Mouse (Mus musculus): Measurements from ENCODE around the gene Slc39a3. TPM values are rescaled to one million over a fixed set of nuclear protein-coding genes. Genes with fewer than 3 reads are reported as not detected.
"Not testable (repeated sequence)": the region's sequence is repeated elsewhere in the genome, so short reads cannot be mapped to it uniquely, and the experiment has no call there.

Gene Slc39a3
- total and polyA plus RNA-seq, 2 experiments: 6.1 to 14.1 TPM

- 62% methylated on average over 4 of the region's 4 CpGs for WGBS
- Histone ChIP-seq H3K27me3 (ENCODE audit: control insufficient read depth, insufficient read depth, low read length) (no peaks in the 10 kb centered on the region), H3K4me3 (ENCODE audit: insufficient read depth, low read depth, low read length) (no peak overlapping the region), H3K36me3 (ENCODE audit: control insufficient read depth, insufficient read depth, low read length) (no peaks in the 10 kb centered on the region), H3K4me1 (ENCODE audit: control insufficient read depth, insufficient read depth, low read length) (peaks cover 16% of the 10 kb centered on the region), H3K27ac (replicated peaks; ENCODE audit: insufficient read depth, low read depth, low read length) (no peak overlapping the region), H3K79me2 (ENCODE audit: control insufficient read depth, insufficient read depth, low read length) (peaks cover 19% of the 10 kb centered on the region; the same call in 1 of the 2 replicates), H3K9ac (ENCODE audit: low read depth, low read length) (no peak overlapping the region)
- no peak for DNase-seq (ENCODE audit: extremely low read depth, low read depth, low spot score)
- TF ChIP-seq CTCF (IDR thresholded peaks at IDR 0.05; ENCODE audit: low read depth, low read length): no peak
- no peak for TF ChIP-seq POLR2A (IDR thresholded peaks at IDR 0.05; ENCODE audit: extremely low read depth, insufficient read depth, low read length)
Observed at GRCm38 (mm10) chr10:81062710-81063109, 25.5 kb upstream of the Slc39a3 start.

DNA sequence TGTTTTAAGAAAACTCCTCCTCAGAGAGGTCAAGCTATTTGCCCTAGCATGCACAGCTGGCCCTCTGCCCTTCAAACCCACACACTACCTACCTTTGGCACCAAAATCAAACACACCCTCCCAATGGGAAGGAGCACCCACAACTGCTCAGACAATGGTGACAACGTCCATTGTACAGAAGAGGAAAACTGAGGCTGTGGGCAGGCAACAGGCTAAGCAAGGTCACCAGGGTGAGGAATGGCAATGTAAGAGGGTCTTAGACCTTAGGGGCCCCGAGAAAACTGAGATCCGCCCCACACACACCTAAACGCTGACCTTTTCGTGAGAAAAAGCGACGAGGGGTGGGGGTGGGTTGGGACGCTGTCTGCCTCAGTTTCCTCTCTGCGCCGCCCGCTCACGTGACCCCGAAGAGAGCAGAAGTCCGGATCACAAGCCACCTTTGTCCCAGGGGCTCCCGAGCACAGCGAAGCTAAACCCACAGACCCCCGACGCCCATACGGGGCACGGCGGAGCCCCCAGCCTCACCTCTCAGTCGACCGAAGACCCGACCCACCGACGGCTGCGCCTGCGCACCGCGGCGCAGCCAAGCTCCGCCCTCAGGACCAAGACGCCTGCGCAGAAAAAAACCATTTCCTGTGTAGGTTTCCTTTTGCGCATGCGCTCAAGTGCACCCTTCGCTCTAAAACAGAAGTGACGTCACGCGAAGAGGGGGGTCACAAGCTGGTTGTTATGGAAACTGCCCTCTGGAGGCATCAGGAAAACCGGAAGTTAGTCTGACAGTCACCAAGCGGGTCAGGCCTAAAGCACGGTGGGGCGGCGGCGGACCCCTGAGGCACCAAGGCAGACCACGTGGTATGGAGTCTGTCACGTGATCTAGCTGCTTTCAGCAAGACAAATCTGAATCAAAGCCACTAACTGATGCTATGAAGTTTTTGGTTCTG is 22.6 kb upstream of the Slc39a3 start, which contains the start of gene Sgta:
Gene Sgta (minus strand): TSS at position 579 of the 941 bp plus-strand sequence.
- peak; percentile 96 for DNase-seq (ENCODE audit: extremely low read depth, low read depth, low spot score)
- H3K27me3 ChIP-seq (ENCODE audit: control insufficient read depth, insufficient read depth, low read length): no peaks in the 10 kb centered on the region
- peak within 1 kb of the TSS; percentile 75 for H3K27ac ChIP-seq (replicated peaks; ENCODE audit: insufficient read depth, low read depth, low read length)
- WGBS: under 1% methylated on average over 48 of the region's 48 CpGs
- peak within 1 kb of the TSS; percentile 90 for H3K9ac ChIP-seq (ENCODE audit: low read depth, low read length)
- peaks cover 45% of the 10 kb centered on the region for H3K79me2 ChIP-seq (ENCODE audit: control insufficient read depth, insufficient read depth, low read length)
- TF ChIP-seq POLR2A (IDR thresholded peaks at IDR 0.05; ENCODE audit: extremely low read depth, insufficient read depth, low read length): peak; percentile 75; the same call in 1 of the 2 replicates
- TF ChIP-seq CTCF (IDR thresholded peaks at IDR 0.05; ENCODE audit: low read depth, low read length): no peak
- no peaks in the 10 kb centered on the region for H3K36me3 ChIP-seq (ENCODE audit: control insufficient read depth, insufficient read depth, low read length)
- peak within 1 kb of the TSS; percentile 92 for H3K4me3 ChIP-seq (ENCODE audit: insufficient read depth, low read depth, low read length)
- peaks cover 21% of the 10 kb centered on the region for H3K4me1 ChIP-seq (ENCODE audit: control insufficient read depth, insufficient read depth, low read length)

DNA sequence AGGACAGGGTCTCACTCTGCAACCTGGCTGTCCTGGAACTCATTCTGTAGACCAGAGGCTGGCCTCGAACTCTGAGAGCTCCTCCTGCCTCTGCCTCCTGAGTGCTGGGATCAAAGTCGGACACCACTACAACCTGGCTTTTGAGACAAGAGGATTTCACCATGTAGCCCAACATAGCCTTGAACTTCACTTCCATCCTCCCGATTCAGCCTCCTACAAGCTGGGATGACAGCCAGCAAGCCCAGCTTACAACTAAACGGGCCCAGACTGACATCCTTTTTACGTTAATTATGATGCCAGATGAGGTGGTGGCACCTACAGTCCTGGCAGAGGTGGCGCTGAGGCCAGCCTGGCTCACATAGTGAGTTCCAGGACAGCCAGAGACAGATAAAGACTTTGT is 21.7 kb upstream of the Slc39a3 start:
- no peaks in the 10 kb centered on the region for H3K27me3 ChIP-seq (ENCODE audit: control insufficient read depth, insufficient read depth, low read length)
- no peak overlapping the region for H3K27ac ChIP-seq (replicated peaks; ENCODE audit: insufficient read depth, low read depth, low read length)
- no peaks in the 10 kb centered on the region for H3K36me3 ChIP-seq (ENCODE audit: control insufficient read depth, insufficient read depth, low read length)
- TF ChIP-seq POLR2A (IDR thresholded peaks at IDR 0.05; ENCODE audit: extremely low read depth, insufficient read depth, low read length) (no peak), CTCF (IDR thresholded peaks at IDR 0.05; ENCODE audit: low read depth, low read length) (no peak)
- H3K79me2 ChIP-seq (ENCODE audit: control insufficient read depth, insufficient read depth, low read length): peaks cover 49% of the 10 kb centered on the region
- WGBS: 25% methylated on average over 6 of the region's 6 CpGs
- peaks cover 21% of the 10 kb centered on the region for H3K4me1 ChIP-seq (ENCODE audit: control insufficient read depth, insufficient read depth, low read length)
- peak; percentile 74 for DNase-seq (ENCODE audit: extremely low read depth, low read depth, low spot score)
- H3K9ac ChIP-seq (ENCODE audit: low read depth, low read length): no peak overlapping the region
- H3K4me3 ChIP-seq (ENCODE audit: insufficient read depth, low read depth, low read length): no peak overlapping the region

DNA sequence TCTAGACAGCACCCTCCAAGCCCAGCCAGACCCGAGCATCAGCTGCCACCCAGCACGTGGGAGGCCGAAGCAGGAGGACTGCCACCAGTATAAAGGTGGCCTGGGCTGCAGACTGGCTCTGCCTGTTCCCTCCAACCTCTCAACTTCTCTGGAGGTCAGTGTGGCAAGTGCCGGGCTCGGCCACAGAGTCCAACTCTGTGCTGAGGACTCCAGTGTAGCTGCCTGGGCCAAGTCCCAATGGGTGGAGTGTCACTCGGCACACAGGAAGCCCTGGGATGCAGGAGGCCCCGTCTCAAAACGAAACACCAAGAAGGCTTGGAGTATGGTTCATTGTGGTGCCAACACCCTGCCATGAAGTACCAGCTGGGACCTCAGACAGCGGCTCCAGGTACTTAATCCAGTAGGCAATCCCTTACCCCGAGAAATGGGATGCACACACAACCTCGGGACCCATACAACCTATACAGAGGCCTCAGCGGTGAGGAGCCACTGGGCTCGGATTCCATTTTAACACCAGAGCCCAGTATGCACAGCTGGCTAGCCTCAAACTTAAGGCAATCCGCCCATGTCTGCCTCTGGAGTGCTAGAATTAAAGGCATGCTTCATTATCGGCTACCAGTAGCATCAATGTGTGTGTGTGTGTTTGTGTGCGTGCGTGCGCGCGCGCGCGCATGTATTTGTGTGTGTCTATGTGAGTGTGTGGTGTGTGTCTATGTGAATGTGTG is 20.3 kb upstream of the Slc39a3 start:
- WGBS: 69% methylated on average over 23 of the region's 23 CpGs
- H3K4me1 ChIP-seq (ENCODE audit: control insufficient read depth, insufficient read depth, low read length): peaks cover 21% of the 10 kb centered on the region
- peaks cover 49% of the 10 kb centered on the region for H3K79me2 ChIP-seq (ENCODE audit: control insufficient read depth, insufficient read depth, low read length)
- H3K27ac ChIP-seq (replicated peaks; ENCODE audit: insufficient read depth, low read depth, low read length): no peak overlapping the region
- no peak overlapping the region for H3K4me3 ChIP-seq (ENCODE audit: insufficient read depth, low read depth, low read length)
- H3K9ac ChIP-seq (ENCODE audit: low read depth, low read length): no peak overlapping the region
- no peaks in the 10 kb centered on the region for H3K27me3 ChIP-seq (ENCODE audit: control insufficient read depth, insufficient read depth, low read length)
- H3K36me3 ChIP-seq (ENCODE audit: control insufficient read depth, insufficient read depth, low read length): no peaks in the 10 kb centered on the region
- peak; percentile 72 for DNase-seq (ENCODE audit: extremely low read depth, low read depth, low spot score)
- TF ChIP-seq POLR2A (IDR thresholded peaks at IDR 0.05; ENCODE audit: extremely low read depth, insufficient read depth, low read length): no peak
- TF ChIP-seq CTCF (IDR thresholded peaks at IDR 0.05; ENCODE audit: low read depth, low read length): no peak

GRCm38 (mm10) chr10:81055802-81056340 is 18.6 kb upstream of the Slc39a3 start:
- H3K4me3 ChIP-seq (ENCODE audit: insufficient read depth, low read depth, low read length); DNase-seq (ENCODE audit: extremely low read depth, low read depth, low spot score); H3K9ac ChIP-seq (ENCODE audit: low read depth, low read length); H3K27ac ChIP-seq (replicated peaks; ENCODE audit: insufficient read depth, low read depth, low read length); H3K27me3 ChIP-seq (ENCODE audit: control insufficient read depth, insufficient read depth, low read length); H3K36me3 ChIP-seq (ENCODE audit: control insufficient read depth, insufficient read depth, low read length): not testable (repeated sequence)
- Histone ChIP-seq H3K4me1 (ENCODE audit: control insufficient read depth, insufficient read depth, low read length) (peaks cover 21% of the 10 kb centered on the region), H3K79me2 (ENCODE audit: control insufficient read depth, insufficient read depth, low read length) (peaks cover 49% of the 10 kb centered on the region)
- WGBS: 90% methylated on average over 11 of the region's 11 CpGs
